Mouse (Mus musculus): ENCODE measurements around the gene Kcnd2.

- TF ChIP-seq CTCF (IDR thresholded peaks at IDR 0.05; ENCODE audit: low read depth) (no peak), EP300 (IDR thresholded peaks at IDR 0.05; ENCODE audit: low read depth) (no peak)
Measured at GRCm38 (mm10) chr6:21215491-21216191, at the start of gene Kcnd2.
